Mouse (Mus musculus) right cerebral cortex, postnatal 4 days (tissue): ENCODE measurements around the gene Wnt7b.
A peak's percentile ranks its signal among the peaks of the same experiment; 100 is the strongest.

Source experiments
- DNase-seq: peaks from one replicate; pipeline ENCODE4 v3.0.0-alpha.2; 2022

Wnt7b gene

DNA sequence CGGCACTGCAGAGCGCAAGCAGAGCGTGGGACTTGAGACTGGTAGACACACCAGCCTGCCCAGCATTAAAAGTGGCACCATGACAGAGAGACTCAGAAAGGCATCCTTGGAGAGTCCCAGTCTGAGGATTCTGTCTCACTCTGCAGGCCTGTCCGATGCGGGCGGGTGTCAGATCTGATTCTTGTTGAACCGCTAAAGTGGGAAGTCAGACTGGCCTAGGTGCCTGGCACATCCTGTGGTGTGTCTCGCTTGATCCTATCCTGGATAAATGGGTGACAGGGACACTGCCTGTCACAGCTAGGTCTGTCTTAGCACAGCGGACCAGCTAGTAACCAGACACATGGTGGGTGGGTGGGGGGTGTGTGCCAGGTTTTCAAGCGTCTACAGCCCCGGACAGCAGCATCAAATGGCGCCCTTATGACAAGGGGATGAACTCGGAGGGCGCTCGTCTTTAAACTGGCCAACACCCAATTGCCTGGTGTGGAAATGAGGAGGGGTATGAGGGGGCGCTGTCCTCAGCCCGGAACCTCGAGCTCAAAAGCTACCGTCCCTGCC lies at the start of gene Wnt7b:
Gene Wnt7b, minus strand, starts transcription at position 118 of the 555 bp plus-strand sequence.
- DNase-seq, result no peak

DNA sequence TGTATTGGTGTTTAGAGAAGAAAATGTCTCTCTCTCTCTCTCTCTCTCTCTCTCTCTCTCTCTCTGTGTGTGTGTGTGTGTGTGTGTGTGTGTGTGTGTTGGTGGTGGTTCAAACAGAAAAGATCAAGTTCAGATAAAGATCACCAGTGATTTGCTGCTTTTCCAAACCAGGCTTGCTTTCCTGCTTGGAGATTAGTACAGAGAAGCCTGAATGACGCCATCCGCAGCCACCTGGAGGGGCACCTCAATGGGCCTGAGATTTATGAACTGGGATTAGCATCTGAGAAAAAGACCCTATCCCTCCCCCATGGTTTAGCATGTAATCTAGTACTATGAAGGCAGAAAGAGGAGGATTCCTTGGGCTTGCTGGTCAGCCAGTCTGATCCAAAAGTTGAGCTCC lies 49.3 kb upstream of the Wnt7b start:
- DNase-seq, result no peak

DNA sequence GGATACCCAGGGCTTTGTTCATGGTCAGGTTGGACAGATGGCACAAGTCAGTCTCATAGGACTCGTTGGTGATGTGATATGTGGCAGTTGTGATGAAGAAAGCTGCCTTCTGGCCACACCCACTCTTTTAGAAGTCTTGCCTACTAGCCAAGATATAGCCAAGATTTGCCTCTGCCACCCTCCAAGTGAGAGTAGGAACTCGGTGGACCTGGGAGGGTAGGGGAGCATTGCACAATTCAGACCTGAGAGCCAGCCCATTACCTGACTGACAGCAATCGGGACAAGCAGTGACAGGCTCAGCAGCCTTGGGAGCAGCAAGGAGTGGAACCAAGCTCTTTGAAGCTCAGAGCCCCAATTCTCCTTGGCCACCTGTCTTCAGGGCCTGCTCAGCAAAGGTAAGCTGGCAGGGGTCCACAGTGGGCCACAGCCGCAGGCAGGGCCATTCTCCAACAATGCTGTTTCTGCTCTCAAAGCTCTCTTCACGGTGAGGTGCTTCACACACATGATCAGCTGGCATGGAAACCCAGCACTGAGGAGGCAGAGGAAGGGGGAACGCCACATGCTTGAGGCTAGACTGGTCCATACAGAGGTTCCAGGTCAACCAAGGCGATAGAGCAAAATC lies 47.8 kb upstream of the Wnt7b start:
- DNase-seq, result no peak

DNA sequence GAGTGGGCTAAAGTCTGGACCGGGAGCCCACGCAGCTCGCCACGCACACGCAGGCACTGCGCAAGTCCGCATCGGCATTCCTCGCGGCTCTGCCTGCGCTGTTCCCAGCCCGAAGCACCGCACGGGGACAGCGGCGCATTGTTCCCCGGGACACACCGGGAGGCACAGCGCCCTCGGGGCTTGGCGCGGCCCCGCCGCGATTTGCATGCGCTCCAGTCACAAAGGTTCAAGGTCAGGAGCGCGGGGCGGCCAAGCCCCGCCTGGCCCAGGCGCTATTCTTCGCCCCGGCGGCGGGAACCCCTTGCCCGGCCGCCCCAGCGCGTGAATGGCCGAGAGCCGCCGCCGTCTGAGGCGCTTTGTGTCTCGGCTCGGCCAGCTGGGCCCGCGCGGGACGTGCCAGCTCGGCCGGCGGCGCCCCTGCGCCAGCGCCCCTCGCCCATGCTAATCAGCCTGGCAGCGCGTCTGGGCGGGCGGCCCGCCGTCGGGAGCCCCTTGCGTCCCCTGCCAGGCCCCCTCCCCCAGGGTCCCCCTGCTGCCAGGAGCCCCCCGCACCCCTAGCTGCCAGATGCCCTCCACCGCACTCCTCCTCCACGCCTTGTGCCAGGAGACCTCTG lies 43.5 kb upstream of the Wnt7b start:
- DNase-seq, result peak; percentile 72

DNA sequence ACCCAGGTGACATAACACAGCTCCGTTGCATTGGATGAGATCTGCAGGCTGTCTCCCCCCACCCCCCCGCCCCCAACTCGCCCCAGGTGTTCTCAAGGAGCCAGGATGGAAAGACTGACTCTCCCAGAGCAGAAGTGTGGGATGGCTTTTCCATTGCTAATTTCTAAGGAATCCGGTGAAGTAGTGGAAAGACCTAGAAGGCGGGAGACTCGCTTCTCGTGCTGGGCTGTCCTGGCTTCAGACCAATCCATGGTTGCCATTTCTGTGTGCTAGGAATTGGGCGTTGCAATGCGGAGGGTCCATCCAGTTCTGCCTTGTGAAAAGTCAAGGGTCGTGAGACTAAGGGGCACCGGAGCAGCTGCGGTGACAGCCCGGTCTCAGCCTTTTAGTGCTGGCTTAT lies 39.9 kb upstream of the Wnt7b start:
- no peak for DNase-seq

DNA sequence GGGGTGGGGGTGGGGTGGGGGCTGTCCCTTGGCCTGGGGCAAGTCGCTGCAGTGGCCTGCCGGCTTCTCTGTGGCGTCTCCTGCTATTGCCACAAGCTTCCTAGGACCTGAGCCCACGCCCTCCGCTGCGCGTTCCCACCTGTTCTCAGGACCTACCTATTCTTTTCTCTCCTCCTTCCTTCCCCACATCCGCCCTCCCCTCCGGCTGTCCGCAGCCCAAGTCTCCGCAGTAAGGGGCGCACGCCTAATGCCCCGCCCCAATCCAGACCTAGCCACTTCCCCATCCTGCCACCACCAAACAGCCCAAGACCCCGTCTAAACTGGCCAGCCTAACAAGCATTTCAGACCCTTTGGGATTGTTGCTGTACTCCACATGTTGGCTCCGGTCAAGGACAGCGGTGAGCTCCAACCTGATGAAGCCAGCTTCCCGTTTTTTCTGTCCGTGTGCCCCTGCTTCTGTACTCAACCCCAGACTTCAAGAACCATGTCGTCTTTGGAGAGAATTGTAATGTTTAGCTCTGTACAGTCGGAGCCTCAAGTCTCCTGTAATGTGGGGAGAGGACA lies 33.3 kb upstream of the Wnt7b start:
- DNase-seq, result no peak

DNA sequence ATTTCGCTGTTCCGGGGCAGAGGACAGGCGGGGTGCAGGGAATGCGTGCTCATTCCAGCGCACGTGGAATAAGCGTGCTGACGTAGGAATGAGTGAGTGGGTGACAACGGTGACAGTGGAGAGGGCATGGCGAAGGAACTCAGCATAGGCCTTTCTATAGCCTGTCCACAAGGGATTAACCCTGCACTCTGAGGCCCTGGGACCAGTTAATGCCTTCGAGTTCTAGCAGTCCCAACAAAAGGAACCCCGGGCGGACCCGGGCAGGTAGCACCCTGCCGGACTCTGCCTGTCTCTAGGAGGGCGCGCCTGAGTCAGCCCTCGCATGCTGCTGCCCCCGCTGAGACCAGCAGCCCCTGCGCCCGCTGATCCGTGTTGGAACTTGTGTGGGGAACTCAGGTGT lies 32.8 kb upstream of the Wnt7b start:
- no peak for DNase-seq

DNA sequence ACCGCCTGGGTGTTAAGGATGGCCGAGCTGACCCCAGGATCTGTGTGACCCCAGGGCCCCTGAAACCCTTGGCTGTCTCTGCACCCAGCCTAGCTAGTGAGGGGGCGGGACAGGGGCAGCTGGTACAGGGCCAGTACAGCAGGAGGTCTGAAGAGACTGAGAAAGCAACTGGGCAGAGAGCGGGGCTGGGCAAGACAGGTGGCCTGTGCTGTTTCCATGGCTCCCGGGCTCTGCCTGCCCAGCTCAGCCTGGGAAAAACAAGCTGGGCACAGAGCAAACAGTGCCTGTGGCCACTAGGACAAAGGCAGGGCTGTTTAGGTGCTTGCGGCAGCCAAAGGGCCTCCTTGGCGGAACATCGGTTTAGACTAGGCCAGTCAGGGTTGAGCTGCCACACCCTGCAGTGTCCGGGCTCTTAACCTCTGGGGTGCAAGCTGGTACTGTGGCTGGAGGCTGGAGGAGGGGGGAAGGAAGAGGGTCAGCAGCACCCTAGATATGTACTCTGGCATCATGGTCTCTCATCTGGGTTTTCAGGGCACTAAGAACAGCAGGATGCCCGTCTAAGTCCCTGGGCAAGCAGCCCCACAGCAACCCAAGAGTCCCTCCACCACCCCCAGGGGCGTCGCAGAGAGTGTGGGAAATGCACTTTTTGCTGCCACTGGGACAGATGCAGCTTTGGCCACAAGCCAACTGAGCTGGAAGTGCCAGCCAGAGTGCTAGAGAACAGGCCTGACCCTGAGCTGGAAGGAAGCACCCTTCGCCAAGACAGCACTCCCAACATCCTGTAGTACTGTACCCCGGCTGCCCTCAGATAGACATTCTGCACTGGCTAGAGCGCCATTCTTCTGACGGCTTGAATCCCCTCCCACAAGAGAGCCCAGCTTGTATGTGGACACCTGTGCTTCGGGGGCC lies 31.3 kb upstream of the Wnt7b start:
- DNase-seq, result peak; percentile 70

DNA sequence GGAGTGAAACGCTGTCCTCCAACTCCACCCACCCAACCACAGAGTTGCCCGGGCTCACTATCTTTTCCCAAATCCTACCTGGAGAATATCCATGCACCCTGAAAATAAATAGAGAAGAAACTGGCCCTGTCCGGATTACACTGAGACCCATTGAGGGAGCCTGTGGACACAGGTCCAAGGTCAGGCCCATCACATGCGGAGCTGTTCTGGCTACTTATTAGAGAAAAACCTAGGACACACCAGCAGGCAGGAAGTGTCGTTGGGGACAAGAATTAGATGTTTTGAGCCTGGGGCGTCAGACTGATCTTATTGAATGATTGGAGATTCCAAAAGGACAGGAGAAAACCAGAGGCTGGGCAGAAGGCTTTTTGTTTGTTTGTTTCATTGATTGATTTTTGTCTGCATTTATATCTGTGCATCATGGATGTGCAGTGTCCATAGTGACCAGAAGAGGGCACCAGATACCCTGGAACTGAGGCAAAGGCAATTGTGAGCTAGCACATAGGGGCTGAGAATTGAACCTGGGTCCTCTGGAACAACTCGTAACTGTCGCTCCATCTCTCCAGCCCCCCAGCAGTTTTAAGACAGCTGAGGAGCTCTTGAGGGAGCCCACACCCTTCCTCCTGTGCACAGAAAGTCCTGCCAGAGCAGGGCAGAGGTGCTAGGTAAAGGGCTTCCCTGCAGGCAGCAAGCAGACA lies 30.5 kb upstream of the Wnt7b start:
- DNase-seq, result no peak

DNA sequence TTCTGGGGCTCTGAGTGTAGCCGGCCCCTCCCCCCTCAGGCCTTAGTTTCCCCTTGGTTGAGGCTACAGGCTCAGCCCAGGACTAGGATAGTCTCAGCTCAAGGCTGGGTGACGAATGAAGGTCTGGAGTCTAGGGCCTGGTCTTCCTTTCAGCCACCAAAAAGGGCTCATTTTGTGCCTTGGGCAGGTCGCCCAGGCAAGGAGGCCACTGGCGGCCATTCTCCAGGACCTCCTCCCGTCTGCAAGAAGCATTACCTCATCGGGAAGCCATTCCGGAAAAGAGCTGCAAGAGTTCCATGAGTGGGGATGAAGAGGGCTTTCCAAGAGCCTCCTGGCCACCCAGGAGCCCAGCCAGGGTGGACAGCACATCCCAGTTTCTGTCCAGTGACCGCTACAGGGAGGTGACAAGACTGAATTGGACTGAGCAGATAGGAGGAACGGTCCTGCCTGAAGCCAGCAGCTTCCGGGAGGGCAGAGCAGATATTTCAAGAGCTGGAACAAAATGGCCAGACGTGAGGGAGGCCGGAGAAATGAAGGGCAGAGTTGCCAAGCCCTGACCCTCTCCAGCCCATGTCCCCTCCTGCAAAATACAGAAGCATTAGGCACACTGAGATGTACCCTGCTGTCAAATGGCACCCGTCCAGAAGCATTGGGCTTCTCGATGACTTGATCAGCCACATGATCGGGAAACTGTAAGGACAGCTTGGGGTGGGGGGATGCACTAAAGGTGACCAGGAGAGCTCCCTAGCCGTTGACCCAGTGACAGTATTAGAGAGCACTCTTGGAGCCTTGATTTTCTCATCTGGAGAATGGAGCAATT lies 29.6 kb upstream of the Wnt7b start:
- no peak for DNase-seq

DNA sequence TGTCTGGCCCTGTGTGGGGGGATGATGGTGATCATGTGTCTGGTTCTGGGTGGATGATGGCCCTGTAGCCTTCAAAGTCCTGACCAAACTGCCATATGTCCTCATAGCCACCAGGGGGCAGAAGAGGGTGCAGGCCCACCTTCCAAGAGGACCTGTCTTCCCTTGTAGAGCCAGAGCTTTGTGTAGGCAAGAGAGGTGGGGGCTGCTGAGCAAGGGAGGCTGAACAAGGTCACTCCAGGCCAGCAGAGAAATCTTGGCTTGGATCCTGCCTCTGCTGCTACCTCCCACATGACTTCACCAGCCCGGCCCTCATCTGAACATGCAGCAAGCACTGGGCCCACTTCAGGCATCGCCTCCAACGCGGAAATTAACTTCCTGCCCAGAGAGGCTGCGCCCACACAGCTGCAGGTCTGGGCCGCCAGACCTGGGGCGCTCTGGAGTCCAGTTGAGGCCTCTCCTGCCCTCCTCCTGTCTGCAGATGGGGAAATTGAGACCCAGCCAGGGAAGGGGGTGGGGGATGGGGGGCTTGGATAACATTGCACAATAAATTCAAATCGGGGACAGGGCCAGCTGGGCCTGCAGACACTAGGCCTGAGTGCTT lies 28.4 kb upstream of the Wnt7b start:
- peak; percentile 62 for DNase-seq

DNA sequence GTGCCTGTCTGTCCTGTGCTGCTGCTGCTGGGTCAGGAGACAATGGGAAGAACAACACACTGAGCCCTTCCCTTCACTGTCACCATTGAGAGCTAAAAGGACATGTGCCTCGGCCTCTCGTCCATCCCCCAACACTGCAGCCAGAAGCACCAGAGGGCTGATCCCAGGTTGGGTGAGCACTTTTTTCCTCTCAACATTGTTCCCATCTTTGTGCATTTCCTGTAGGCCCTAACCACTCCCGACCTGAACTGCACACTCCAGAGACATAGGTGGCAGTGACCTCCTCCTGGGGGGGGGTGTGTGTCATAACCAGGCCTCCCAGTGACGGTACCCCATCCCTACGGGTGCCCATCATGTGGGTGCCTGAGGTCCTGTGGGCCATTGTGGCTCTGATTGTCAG lies 27.8 kb upstream of the Wnt7b start:
- no peak for DNase-seq

DNA sequence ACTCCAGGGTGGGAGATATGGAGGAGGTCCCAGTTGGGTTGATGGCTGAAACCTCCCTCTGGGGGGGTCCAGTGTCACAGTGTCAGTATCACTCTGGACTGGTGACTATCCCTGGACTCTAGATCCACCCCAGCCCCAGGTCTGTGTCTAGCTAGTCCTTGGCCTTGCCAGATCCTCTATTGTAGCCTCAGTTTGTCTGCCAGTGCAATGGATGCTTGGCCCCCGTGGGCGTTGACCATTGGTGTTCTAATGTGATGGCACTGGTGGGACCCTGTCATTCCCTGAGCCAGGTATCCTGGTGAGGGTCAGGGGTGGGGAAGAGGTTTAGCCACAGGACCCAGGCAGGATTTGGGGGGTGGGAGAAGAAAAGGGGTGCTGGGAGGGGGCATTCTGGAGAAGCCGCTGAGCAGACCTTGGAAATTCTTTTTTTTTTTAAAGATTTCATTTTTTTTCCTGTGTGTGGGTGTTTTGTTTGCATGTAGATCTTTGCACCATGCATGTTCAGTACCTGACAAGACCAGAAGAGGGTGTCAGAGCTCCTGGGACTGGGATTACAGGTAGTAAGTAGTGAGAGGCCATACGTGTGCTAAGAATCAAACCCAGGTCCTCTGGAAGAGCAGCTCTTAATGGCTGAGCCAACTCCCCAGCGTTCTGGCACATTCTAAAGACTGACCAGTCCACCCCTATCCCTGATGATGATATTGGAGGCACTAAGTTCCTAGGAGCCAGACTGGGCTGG lies 27.2 kb upstream of the Wnt7b start:
- DNase-seq, result no peak

DNA sequence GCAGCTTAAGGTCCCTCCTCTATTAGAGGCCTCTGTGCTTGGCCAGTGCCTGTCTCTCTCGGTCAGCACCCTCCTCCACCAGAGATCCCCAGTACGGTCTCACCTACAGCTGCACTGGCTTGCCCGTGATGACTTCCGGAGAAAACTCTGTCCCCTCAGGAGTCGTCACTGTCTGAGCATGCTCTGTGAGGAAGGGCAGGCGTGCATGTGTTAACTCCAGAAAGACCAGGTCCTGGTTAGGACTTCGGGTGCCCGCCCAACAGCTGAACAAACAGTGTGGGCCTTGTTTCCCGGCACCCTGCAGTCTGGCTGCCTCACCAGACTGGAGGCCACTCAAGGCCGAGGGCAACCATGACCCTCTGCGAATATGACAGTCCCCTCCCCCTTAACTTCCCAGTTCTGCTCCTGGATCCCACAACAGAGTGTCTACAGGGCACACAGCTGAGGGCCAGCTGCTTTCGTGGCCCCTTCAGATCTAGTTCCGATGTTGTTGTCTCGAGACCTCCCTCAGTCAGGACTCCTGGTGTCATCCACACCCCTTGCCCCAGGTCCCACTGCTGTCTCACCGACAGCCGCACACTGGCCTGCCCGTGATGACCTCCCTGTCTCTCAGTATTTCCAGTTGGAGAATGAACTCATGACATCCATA lies 23.8 kb upstream of the Wnt7b start:
- no peak for DNase-seq

DNA sequence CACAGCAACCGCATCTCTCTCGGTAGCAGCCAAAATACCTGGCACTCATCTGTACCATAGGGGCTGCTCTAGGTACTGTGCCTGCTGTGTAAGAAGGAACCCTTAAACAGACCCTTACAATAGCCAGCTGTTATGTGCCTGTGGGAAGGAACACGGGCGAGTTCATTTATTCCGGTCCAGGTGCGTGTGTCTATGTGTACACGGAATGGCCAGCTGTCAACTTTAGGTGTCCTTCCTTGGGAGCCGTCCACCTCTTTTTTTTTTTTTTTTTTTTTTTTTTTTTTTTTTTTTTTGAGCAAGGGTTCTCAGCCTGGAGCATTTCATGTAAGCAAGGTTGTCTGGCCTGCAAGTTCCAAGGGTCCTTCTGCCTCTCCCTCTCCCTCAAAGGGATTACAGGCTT lies 22.7 kb upstream of the Wnt7b start:
- DNase-seq, result no peak

DNA sequence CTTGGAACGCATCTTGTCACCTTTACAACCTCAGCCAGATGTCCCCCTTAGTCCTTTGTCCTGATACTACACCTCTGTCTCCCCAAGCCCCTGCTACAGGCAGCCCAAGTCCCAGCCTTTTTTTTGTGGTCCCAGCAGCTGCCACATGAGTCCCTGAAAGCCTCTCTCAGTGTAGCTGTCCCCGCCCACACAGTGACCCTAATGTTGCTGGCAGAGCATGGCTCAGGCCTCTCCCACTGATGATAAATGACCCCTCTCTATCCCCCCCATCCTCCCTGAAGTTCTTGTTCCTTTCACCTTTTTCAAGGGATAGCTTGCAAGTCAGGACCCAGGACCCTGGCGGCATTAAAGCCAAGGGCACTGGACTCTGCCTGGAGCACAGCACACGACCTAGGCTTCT lies 22.2 kb upstream of the Wnt7b start:
- DNase-seq, result no peak

DNA sequence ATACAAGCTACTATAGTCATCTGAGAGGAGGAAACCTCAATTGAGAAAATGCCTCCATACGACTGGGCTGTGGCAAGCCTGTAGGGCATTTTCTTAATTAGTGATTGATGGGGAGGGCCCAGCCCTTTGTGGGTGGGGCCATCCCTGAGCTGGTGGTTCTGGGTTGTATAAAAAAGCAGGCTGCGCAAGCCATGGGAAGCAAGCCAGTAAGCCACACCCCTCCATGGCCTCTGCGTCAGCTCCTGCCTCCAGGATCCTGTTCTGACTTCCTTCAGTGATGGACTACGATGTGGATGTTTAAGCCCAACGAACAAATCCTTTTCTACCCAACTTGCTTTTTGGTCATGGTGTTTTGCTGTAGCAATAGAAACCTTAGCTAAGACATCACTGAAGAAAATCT lies 21.1 kb upstream of the Wnt7b start:
- DNase-seq, result no peak

DNA sequence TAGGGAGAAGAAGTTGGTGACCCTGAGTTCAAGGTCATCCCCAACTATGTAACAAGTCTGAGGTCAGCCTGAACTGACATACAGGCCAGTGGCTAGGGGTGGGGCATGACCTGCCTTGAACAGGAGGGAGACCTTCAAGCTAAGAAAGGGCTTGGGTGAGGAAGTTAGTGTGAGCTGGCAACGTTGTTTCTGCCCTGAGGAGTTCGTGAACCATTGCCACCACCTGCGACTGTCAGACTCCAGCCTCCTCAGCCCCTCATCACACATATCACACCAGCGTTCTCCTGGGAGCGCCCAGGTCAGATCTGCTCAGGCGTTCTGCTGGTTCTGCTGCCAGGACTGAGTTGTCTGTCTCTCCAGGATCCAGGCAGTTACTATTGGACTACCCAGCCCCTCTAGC lies 20.5 kb upstream of the Wnt7b start:
- no peak for DNase-seq

DNA sequence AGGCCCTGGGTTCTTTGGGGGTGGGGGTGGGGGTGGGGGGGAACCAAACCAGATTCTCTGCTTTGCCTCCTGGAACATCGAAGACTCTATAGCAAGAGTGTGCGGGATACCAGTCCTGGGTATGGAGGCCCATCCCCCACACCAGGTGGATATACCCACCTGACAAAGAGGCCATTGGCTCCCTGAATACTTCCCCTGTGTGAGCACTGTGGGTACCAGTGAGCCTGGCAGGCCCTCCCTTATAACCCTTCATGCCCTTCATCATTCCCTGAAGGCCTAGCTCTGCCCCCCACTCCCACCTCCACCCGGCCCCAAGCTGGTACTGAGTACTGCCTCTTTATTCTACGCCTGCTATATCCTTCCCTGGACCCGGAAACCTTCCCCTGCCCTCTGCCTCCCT lies 19.7 kb upstream of the Wnt7b start:
- DNase-seq, result no peak

DNA sequence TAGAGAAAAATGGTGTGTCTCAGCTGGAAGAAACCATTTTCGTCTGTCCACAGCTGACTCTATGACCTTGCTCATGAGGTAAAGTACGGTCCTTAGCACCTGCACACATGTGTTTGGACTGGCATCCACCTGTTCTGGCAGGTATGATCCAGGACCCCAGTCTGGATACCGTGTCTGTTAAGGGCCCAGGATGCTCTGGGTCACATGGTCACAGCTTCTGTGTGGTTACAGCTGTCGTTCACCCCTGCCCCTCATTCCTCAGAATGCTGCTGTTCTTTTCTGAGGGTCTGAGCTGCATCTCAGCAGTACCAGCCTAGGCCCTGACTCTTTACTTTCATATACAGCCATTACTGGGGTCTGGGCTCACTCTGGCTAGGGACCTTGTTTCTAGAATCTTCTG lies 18.9 kb upstream of the Wnt7b start:
- DNase-seq, result no peak
